In genomic region chr1:88291409-88292005, GRCm38 (mm10) we compare ENCODE assay signal across 22 mouse cellular contexts. TPM values are rescaled to one million over a fixed set of nuclear protein-coding genes. Genes with fewer than 3 reads are reported as not detected.
DNase-seq lines count a peak whose midpoint lies in the region; ATAC-seq and TF ChIP-seq lines count a peak whose summit lies in the region.
"Had no signal": no experiment of that assay in that cellular context is flagged by ENCODE, and none has a peak within 500 bp of the region (broad histone marks: within the 10 kb centered on the region; RNA-seq: fewer than 3 reads in every experiment).

No protein-coding gene starts in this region.

- 0 out of 2 replicates have a peak, but pooled peaks cover 29% of the 10 kb centered on the region for H3K9me3 ChIP-seq in kidney, postnatal 0 days (replicated peaks; ENCODE audit: low read length)
- peaks cover 55% of the 10 kb centered on the region for H3K9me3 ChIP-seq in liver, embryonic 11.5 days (ENCODE audit: control insufficient read depth, low read length)
- H3K9me3 ChIP-seq: liver, embryonic 15.5 days had no signal

- H3K9ac ChIP-seq in kidney, postnatal 0 days (ENCODE audit: low read depth, low read length) = no peak overlapping the region
- no peak overlapping the region for H3K9ac ChIP-seq in liver, embryonic 11.5 days (ENCODE audit: low read depth, low read length)
- H3K9ac ChIP-seq: hindbrain, embryonic 15.5 days; kidney, embryonic 15.5 days; liver, embryonic 15.5 days; midbrain, embryonic 12.5 days had no signal

- H3K4me1 ChIP-seq in kidney, postnatal 0 days (replicated peaks; ENCODE audit: insufficient read depth, low read length) = no peaks in the 10 kb centered on the region
- no peaks in the 10 kb centered on the region for H3K4me1 ChIP-seq in liver, embryonic 11.5 days (replicated peaks; ENCODE audit: control insufficient read depth, insufficient read depth, low read length)
- H3K4me1 ChIP-seq: hindbrain, embryonic 15.5 days; kidney, embryonic 15.5 days; liver, embryonic 15.5 days; midbrain, embryonic 12.5 days had no signal

- H3K27ac ChIP-seq in kidney, postnatal 0 days = no peak overlapping the region
- no peak overlapping the region for H3K27ac ChIP-seq in liver, embryonic 11.5 days (ENCODE audit: low read depth, low read length)
- H3K27ac ChIP-seq: hindbrain, embryonic 15.5 days; kidney, embryonic 15.5 days; liver, embryonic 15.5 days; midbrain, embryonic 12.5 days had no signal

- WGBS in kidney, postnatal 0 days = 62% methylated on average over 3 of the region's 3 CpGs
- 60% methylated on average over 3 of the region's 3 CpGs for WGBS in liver, embryonic 11.5 days

- no peaks in the 10 kb centered on the region for H3K27me3 ChIP-seq in kidney, postnatal 0 days (ENCODE audit: insufficient read depth, low read length)
- H3K27me3 ChIP-seq in liver, embryonic 11.5 days (replicated peaks; ENCODE audit: control insufficient read depth, insufficient read depth, low read length) = no peaks in the 10 kb centered on the region
- H3K27me3 ChIP-seq: hindbrain, embryonic 15.5 days; kidney, embryonic 15.5 days; liver, embryonic 15.5 days; midbrain, embryonic 12.5 days had no signal

- intact Hi-C loops in gastrocnemius, postnatal 36 days (cut with DNase I) = no loop called here

- no peaks in the 10 kb centered on the region for H3K36me3 ChIP-seq in kidney, postnatal 0 days (ENCODE audit: insufficient read depth, low read length)
- no peaks in the 10 kb centered on the region for H3K36me3 ChIP-seq in liver, embryonic 11.5 days (ENCODE audit: control insufficient read depth, insufficient read depth, low read length)
- H3K36me3 ChIP-seq: hindbrain, embryonic 15.5 days; kidney, embryonic 15.5 days; liver, embryonic 15.5 days; midbrain, embryonic 12.5 days had no signal

- ATAC-seq in kidney, postnatal 0 days (replicated peaks; ENCODE audit: low FRiP score, low read depth) = 0 out of 2 replicates have a peak, but pooled peaks have one; percentile 1
- no peak for ATAC-seq in liver, embryonic 11.5 days (replicated peaks; ENCODE audit: low FRiP score)

- no peak overlapping the region for H3K4me3 ChIP-seq in kidney, postnatal 0 days (replicated peaks; ENCODE audit: low read depth, low read length)
- no peak overlapping the region for H3K4me3 ChIP-seq in liver, embryonic 11.5 days (ENCODE audit: low read depth, low read length)
- H3K4me3 ChIP-seq: erythroblast, embryonic 14.5 days; hindbrain, embryonic 15.5 days; kidney, embryonic 15.5 days; liver, embryonic 15.5 days; midbrain, embryonic 12.5 days; myocyte had no signal

- no peak overlapping the region for H3K4me2 ChIP-seq in kidney, postnatal 0 days (ENCODE audit: low read length)
- no peak overlapping the region for H3K4me2 ChIP-seq in liver, embryonic 11.5 days
- H3K4me2 ChIP-seq: hindbrain, embryonic 15.5 days; kidney, embryonic 15.5 days; liver, embryonic 15.5 days; midbrain, embryonic 12.5 days had no signal

- no peak for TF ChIP-seq CTCF in kidney, postnatal 0 days (IDR thresholded peaks at IDR 0.05; ENCODE audit: low read depth)

- DNase-seq in gastrocnemius, postnatal 25 days = peak; percentile 6
- DNase-seq in gastrocnemius, postnatal 36 days = no peak
- DNase-seq in kidney, postnatal 0 days (ENCODE audit: low spot score) = no peak
- DNase-seq in kidney, postnatal 36 days = no peak
- peak; percentile 7 for DNase-seq in CD4-positive helper T cell, adult 2 months (ENCODE audit: low read depth, low spot score)
- peak; percentile 32 for DNase-seq in liver, embryonic 11.5 days (ENCODE audit: low spot score)
- no peak for DNase-seq in frontal cortex, postnatal 25 days (ENCODE audit: low spot score in 2 of 2)
- DNase-seq in layer of hippocampus, postnatal 14 days (ENCODE audit: low spot score in 2 of 2) = no peak
- DNase-seq: adrenal gland, postnatal 10 days; cerebellum, adult 2 months; layer of hippocampus, adult 9-11 months; lung, postnatal 36 days; spleen, adult 18-20 months; thymus, postnatal 36 days had no signal

RNA-seq across cellular contexts. Expression of gene Trpm8, which starts 14.0 kb away (rescaled TPM):
- not detected for total RNA-seq in gastrocnemius, postnatal 25 days (2021)
- not detected for total RNA-seq in gastrocnemius, postnatal 36 days (2021)
- not detected in 2 replicates for polyA plus RNA-seq in kidney, postnatal 0 days (2015; fragmentation: Nextera tagmentation; extraction: Ambion mirVana)
- not detected in 2 replicates for polyA plus RNA-seq in liver, embryonic 11.5 days (2014; fragmentation: Nextera tagmentation; extraction: Ambion mirVana)
- total RNA-seq in layer of hippocampus, postnatal 14 days (2021) = under 1 TPM; 0.25 to 0.57 TPM
- total RNA-seq: adrenal gland, postnatal 10 days; gastrocnemius, postnatal 4 days; MEL had no signal
- polyA plus RNA-seq: erythroblast, embryonic 14.5 days; kidney, embryonic 15.5 days; liver, embryonic 15.5 days; midbrain, embryonic 12.5 days had no signal

RNA-seq across cellular contexts. Expression of gene Hjurp, which starts 14.1 kb away (rescaled TPM):
- 1 to 10 TPM; 7.8 to 8.7 TPM for total RNA-seq in gastrocnemius, postnatal 25 days (2021)
- total RNA-seq in gastrocnemius, postnatal 36 days (2021) = 1 to 10 TPM; 7.3 to 8.1 TPM
- 56.3 and 62.7 TPM in 2 replicates for polyA plus RNA-seq in kidney, postnatal 0 days (2015; fragmentation: Nextera tagmentation; extraction: Ambion mirVana)
- polyA plus RNA-seq in liver, embryonic 11.5 days (2014; fragmentation: Nextera tagmentation; extraction: Ambion mirVana) = 146 and 168 TPM in 2 replicates
- total RNA-seq in layer of hippocampus, postnatal 14 days (2021) = 10 to 100 TPM; 36.0 to 37.2 TPM

Comparison
In these comparisons a context has a peak if more than half of its experiments do, and no peak if none do; other contexts are left out.
1. DNase-seq: peak in gastrocnemius, postnatal 25 days (single experiment), CD4-positive helper T cell, adult 2 months (single experiment) and liver, embryonic 11.5 days (single experiment); none in gastrocnemius, postnatal 36 days (0 of 2), kidney, postnatal 0 days (single experiment), kidney, postnatal 36 days (0 of 2), frontal cortex, postnatal 25 days (0 of 2) and layer of hippocampus, postnatal 14 days (0 of 2).